Comparison of ENCODE assay signal across 13 mouse cellular contexts in the genomic region with DNA sequence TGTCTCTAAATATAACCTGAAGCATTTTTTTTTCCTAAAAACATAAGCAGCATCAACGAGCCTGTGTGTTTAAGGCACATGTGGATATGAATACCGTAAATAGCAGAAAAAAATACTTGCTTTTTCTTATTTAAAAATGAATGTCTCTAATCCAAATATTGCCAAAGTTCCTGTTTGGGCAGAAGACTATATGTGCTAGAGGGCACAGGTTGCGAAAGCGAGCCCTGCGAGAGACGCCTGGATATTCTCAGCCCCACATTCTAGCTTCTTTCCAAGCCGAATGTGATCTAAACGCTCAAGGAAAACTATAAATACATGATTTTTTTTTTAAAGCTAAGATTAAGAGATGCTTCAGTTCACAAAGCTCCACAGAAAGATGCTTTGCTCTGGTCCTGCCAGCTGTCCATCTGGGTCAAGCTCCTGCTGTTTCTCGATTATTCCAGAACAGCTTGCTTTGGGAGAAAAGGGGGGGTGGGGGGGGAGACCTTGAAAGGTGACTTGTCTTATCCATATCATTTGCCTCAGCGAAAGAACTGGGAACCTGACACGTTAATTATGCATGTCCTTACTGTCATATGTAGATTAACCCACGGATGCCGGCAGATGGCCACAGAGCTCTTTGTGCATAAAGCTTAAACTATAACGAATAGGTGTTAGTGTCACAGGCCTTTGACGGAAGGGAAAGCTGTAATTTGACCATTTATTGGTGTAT. TPM values are rescaled to one million over a fixed set of nuclear protein-coding genes. Genes with fewer than 3 reads are reported as not detected.
A peak's percentile ranks its signal among the peaks of the same experiment; 100 is the strongest.
DNase-seq lines count a peak whose midpoint lies in the region; ATAC-seq lines count a peak whose summit lies in the region.
"Had no signal": no experiment of that assay in that cellular context is flagged by ENCODE, and none has a peak within 500 bp of the region (broad histone marks: within the 10 kb centered on the region; RNA-seq: fewer than 3 reads in every experiment).

No protein-coding gene starts in this region.

- no peaks in the 10 kb centered on the region for H3K27me3 ChIP-seq in forebrain, embryonic 11.5 days (ENCODE audit: control insufficient read depth, insufficient read depth, low read length)
- no peaks in the 10 kb centered on the region for H3K27me3 ChIP-seq in forebrain, embryonic 16.5 days (replicated peaks; ENCODE audit: control insufficient read depth, insufficient read depth, low read length)
- no peaks in the 10 kb centered on the region for H3K27me3 ChIP-seq in midbrain, embryonic 14.5 days (ENCODE audit: control insufficient read depth, insufficient read depth, low read length)
- no peaks in the 10 kb centered on the region for H3K27me3 ChIP-seq in midbrain, embryonic 11.5 days (ENCODE audit: control insufficient read depth, insufficient read depth, low read length)
- H3K27me3 ChIP-seq in forebrain, embryonic 15.5 days, result no peaks in the 10 kb centered on the region
- H3K27me3 ChIP-seq: limb, embryonic 13.5 days had no signal

- no peaks in the 10 kb centered on the region for H3K9me3 ChIP-seq in forebrain, embryonic 11.5 days (ENCODE audit: control insufficient read depth, low read length)
- H3K9me3 ChIP-seq in forebrain, embryonic 16.5 days (ENCODE audit: control insufficient read depth, low read length), result no peaks in the 10 kb centered on the region
- no peaks in the 10 kb centered on the region for H3K9me3 ChIP-seq in midbrain, embryonic 14.5 days (ENCODE audit: control insufficient read depth, low read length)
- no peaks in the 10 kb centered on the region for H3K9me3 ChIP-seq in midbrain, embryonic 11.5 days (ENCODE audit: control insufficient read depth, low read length)
- H3K9me3 ChIP-seq in forebrain, embryonic 15.5 days, result no peaks in the 10 kb centered on the region
- H3K9me3 ChIP-seq: limb, embryonic 13.5 days had no signal

- peak; percentile 42; the same call in 1 of the 2 replicates for ATAC-seq in forebrain, embryonic 11.5 days (replicated peaks; ENCODE audit: low FRiP score)
- ATAC-seq in forebrain, embryonic 16.5 days, result no peak
- peak; percentile 43; the same call in 1 of the 2 replicates for ATAC-seq in midbrain, embryonic 14.5 days (ENCODE audit: low FRiP score, low TSS enrichment)
- no peak for ATAC-seq in midbrain, embryonic 11.5 days (ENCODE audit: low FRiP score)
- ATAC-seq in forebrain, embryonic 15.5 days (replicated peaks), result no peak
- ATAC-seq in CD4-positive, CD25-positive, alpha-beta regulatory T cell, adult 4 months, result no peak

- DNase-seq in forebrain, embryonic 11.5 days (ENCODE audit: low spot score), result no peak
- DNase-seq in midbrain, embryonic 14.5 days, result peak; percentile 60
- no peak for DNase-seq in midbrain, embryonic 11.5 days (ENCODE audit: low spot score, missing footprints)
- DNase-seq in urinary bladder, postnatal 25 days (ENCODE audit: low spot score), result no peak
- DNase-seq in right cerebral cortex, postnatal 10 days (ENCODE audit: low spot score in 2 of 2), result no peak
- DNase-seq: heart, adult 18-20 months; heart, postnatal 14 days; kidney, adult 2 months had no signal

- H3K4me3 ChIP-seq in forebrain, embryonic 11.5 days (ENCODE audit: low read depth, low read length), result no peak overlapping the region
- no peak overlapping the region for H3K4me3 ChIP-seq in forebrain, embryonic 16.5 days (replicated peaks; ENCODE audit: low read length)
- no peak overlapping the region for H3K4me3 ChIP-seq in midbrain, embryonic 14.5 days (replicated peaks; ENCODE audit: low read depth, low read length)
- H3K4me3 ChIP-seq in midbrain, embryonic 11.5 days (ENCODE audit: low read depth, low read length), result no peak overlapping the region
- H3K4me3 ChIP-seq in forebrain, embryonic 15.5 days, result no peak overlapping the region
- H3K4me3 ChIP-seq: limb, embryonic 13.5 days had no signal

- H3K36me3 ChIP-seq in forebrain, embryonic 11.5 days (ENCODE audit: control insufficient read depth, insufficient read depth, low read length), result no peaks in the 10 kb centered on the region; the same call in 1 of the 2 replicates
- H3K36me3 ChIP-seq in forebrain, embryonic 16.5 days (ENCODE audit: control insufficient read depth, insufficient read depth), result no peaks in the 10 kb centered on the region
- H3K36me3 ChIP-seq in midbrain, embryonic 14.5 days (ENCODE audit: control insufficient read depth, insufficient read depth, low read length), result no peaks in the 10 kb centered on the region
- peaks cover 5% of the 10 kb centered on the region; the same call in 1 of the 2 replicates for H3K36me3 ChIP-seq in midbrain, embryonic 11.5 days (ENCODE audit: control insufficient read depth, insufficient read depth, low read length)
- peaks cover 3% of the 10 kb centered on the region; the same call in 1 of the 2 replicates for H3K36me3 ChIP-seq in forebrain, embryonic 15.5 days
- H3K36me3 ChIP-seq: limb, embryonic 13.5 days had no signal

- no peak overlapping the region; the same call in 1 of the 2 replicates for H3K27ac ChIP-seq in forebrain, embryonic 11.5 days (ENCODE audit: low read depth, low read length)
- no peak overlapping the region for H3K27ac ChIP-seq in forebrain, embryonic 16.5 days (ENCODE audit: low read length)
- peak overlapping the region; percentile 37; the same call in 1 of the 2 replicates for H3K27ac ChIP-seq in midbrain, embryonic 14.5 days (replicated peaks; ENCODE audit: low read depth, low read length)
- H3K27ac ChIP-seq in midbrain, embryonic 11.5 days (ENCODE audit: low read depth, low read length), result no peak overlapping the region
- peak overlapping the region; percentile 54; the same call in 1 of the 2 replicates for H3K27ac ChIP-seq in forebrain, embryonic 15.5 days (replicated peaks)
- H3K27ac ChIP-seq: limb, embryonic 13.5 days had no signal

- peaks cover 4% of the 10 kb centered on the region; the same call in 1 of the 2 replicates for H3K4me1 ChIP-seq in forebrain, embryonic 11.5 days (replicated peaks; ENCODE audit: control insufficient read depth, insufficient read depth, low read length)
- peaks cover 6% of the 10 kb centered on the region; the same call in 1 of the 2 replicates for H3K4me1 ChIP-seq in forebrain, embryonic 16.5 days (replicated peaks; ENCODE audit: control insufficient read depth, insufficient read depth, low read length)
- H3K4me1 ChIP-seq in midbrain, embryonic 14.5 days (ENCODE audit: control insufficient read depth, insufficient read depth, low read length), result peaks cover 8% of the 10 kb centered on the region; the same call in 1 of the 2 replicates
- peaks cover 3% of the 10 kb centered on the region; the same call in 1 of the 2 replicates for H3K4me1 ChIP-seq in midbrain, embryonic 11.5 days (ENCODE audit: control insufficient read depth, insufficient read depth, low read length)
- H3K4me1 ChIP-seq in forebrain, embryonic 15.5 days, result peaks cover 9% of the 10 kb centered on the region; the same call in 1 of the 2 replicates
- H3K4me1 ChIP-seq: limb, embryonic 13.5 days had no signal

- H3K9ac ChIP-seq in forebrain, embryonic 11.5 days (ENCODE audit: low read length), result no peak overlapping the region
- no peak overlapping the region for H3K9ac ChIP-seq in forebrain, embryonic 16.5 days (replicated peaks; ENCODE audit: low read depth, low read length)
- H3K9ac ChIP-seq in midbrain, embryonic 14.5 days (replicated peaks; ENCODE audit: low read length), result no peak overlapping the region
- H3K9ac ChIP-seq in midbrain, embryonic 11.5 days (ENCODE audit: low read length), result no peak overlapping the region
- H3K9ac ChIP-seq in forebrain, embryonic 15.5 days (replicated peaks), result no peak overlapping the region
- H3K9ac ChIP-seq: limb, embryonic 13.5 days had no signal

- H3K4me2 ChIP-seq in forebrain, embryonic 11.5 days (ENCODE audit: low read depth, low read length, severe bottlenecking), result no peak overlapping the region
- no peak overlapping the region for H3K4me2 ChIP-seq in forebrain, embryonic 16.5 days (ENCODE audit: low read length)
- no peak overlapping the region for H3K4me2 ChIP-seq in midbrain, embryonic 14.5 days (ENCODE audit: low read length)
- H3K4me2 ChIP-seq in midbrain, embryonic 11.5 days, result no peak overlapping the region
- no peak overlapping the region for H3K4me2 ChIP-seq in forebrain, embryonic 15.5 days (replicated peaks)
- H3K4me2 ChIP-seq: limb, embryonic 13.5 days had no signal

- 67% methylated on average over 15 of the region's 15 CpGs for WGBS in forebrain, embryonic 11.5 days
- whole genome bisulfite sequencing in forebrain, embryonic 16.5 days, result 51% methylated on average over 15 of the region's 15 CpGs
- 47% methylated on average over 15 of the region's 15 CpGs for WGBS in midbrain, embryonic 14.5 days
- 58% methylated on average over 15 of the region's 15 CpGs for WGBS in midbrain, embryonic 11.5 days
- WGBS in forebrain, embryonic 15.5 days, result 47% methylated on average over 15 of the region's 15 CpGs

RNA-seq across cellular contexts. Expression of a gene that starts 11.5 kb away (rescaled TPM):
- 22.4 and 25.3 TPM in 2 replicates for polyA plus RNA-seq in forebrain, embryonic 11.5 days (2014; fragmentation: Nextera tagmentation; extraction: Ambion mirVana)
- 14.2 and 19.4 TPM in 2 replicates for polyA plus RNA-seq in forebrain, embryonic 16.5 days (2015; fragmentation: Nextera tagmentation; extraction: Ambion mirVana)
- 6.9 and 11.8 TPM in 2 replicates for polyA plus RNA-seq in midbrain, embryonic 14.5 days (2014; fragmentation: Nextera tagmentation; extraction: Ambion mirVana)
- 32.5 and 36.2 TPM in 2 replicates for polyA plus RNA-seq in midbrain, embryonic 11.5 days (2014; fragmentation: Nextera tagmentation; extraction: Ambion mirVana)
- 21.2 and 23.5 TPM in 2 replicates for polyA plus RNA-seq in forebrain, embryonic 15.5 days (2015; fragmentation: Nextera tagmentation; extraction: Ambion mirVana)
- under 1 TPM; 0.14 to 0.36 TPM for polyA plus RNA-seq in CD4-positive, CD25-positive, alpha-beta regulatory T cell, adult 4 months (2017; shearing (Covaris generic))

RNA-seq across cellular contexts. Expression of a gene that starts 19.2 kb away (rescaled TPM):
- 0.12 TPM in 1 of 2 replicates, not detected in the other for polyA plus RNA-seq in forebrain, embryonic 11.5 days (2014; fragmentation: Nextera tagmentation; extraction: Ambion mirVana)
- polyA plus RNA-seq in forebrain, embryonic 16.5 days (2015; fragmentation: Nextera tagmentation; extraction: Ambion mirVana), result not detected in 2 replicates
- 0.11 TPM in 1 of 2 replicates, not detected in the other for polyA plus RNA-seq in midbrain, embryonic 14.5 days (2014; fragmentation: Nextera tagmentation; extraction: Ambion mirVana)
- polyA plus RNA-seq in midbrain, embryonic 11.5 days (2014; fragmentation: Nextera tagmentation; extraction: Ambion mirVana), result not detected in 2 replicates
- not detected in 2 replicates for polyA plus RNA-seq in forebrain, embryonic 15.5 days (2015; fragmentation: Nextera tagmentation; extraction: Ambion mirVana)
- polyA plus RNA-seq in CD4-positive, CD25-positive, alpha-beta regulatory T cell, adult 4 months (2017; shearing (Covaris generic)), result not detected
- polyA plus RNA-seq: embryonic facial prominence, embryonic 11.5 days; kidney, adult 2 months; limb, embryonic 13.5 days had no signal

Comparison
In these comparisons a context has a peak if more than half of its experiments do, and no peak if none do; other contexts are left out.
1. ATAC-seq: peak in forebrain, embryonic 11.5 days (single experiment) and midbrain, embryonic 14.5 days (single experiment); none in forebrain, embryonic 16.5 days (single experiment), midbrain, embryonic 11.5 days (single experiment), forebrain, embryonic 15.5 days (single experiment) and CD4-positive, CD25-positive, alpha-beta regulatory T cell, adult 4 months (single experiment).
2. H3K27ac ChIP-seq: peak in midbrain, embryonic 14.5 days (single experiment) and forebrain, embryonic 15.5 days (single experiment); none in forebrain, embryonic 11.5 days (single experiment), forebrain, embryonic 16.5 days (single experiment) and midbrain, embryonic 11.5 days (single experiment).